Mouse (Mus musculus): ENCODE measurements around the gene Hspb1. TPM values are rescaled to one million over a fixed set of nuclear protein-coding genes. Genes with fewer than 3 reads are reported as not detected.

The Hspb1 gene
- polyA plus RNA-seq, 1 experiment, result 638 TPM

GRCm38 (mm10) chr5:135923901-135924300 lies 36.2 kb downstream of the Hspb1 start:
- no peak overlapping the region for H3K4me3 ChIP-seq (ENCODE audit: insufficient read depth, poor library complexity, severe bottlenecking)
- peaks cover 100% of the 10 kb centered on the region for H3K79me2 ChIP-seq (ENCODE audit: control insufficient read depth, insufficient read depth)
- no peak overlapping the region for H3ac ChIP-seq (ENCODE audit: control insufficient read depth, insufficient read length, low read depth)
- H3K79me3 ChIP-seq (ENCODE audit: low read depth), result peaks cover 93% of the 10 kb centered on the region
- no peak for TF ChIP-seq FOSL1 (IDR thresholded peaks at IDR 0.05; ENCODE audit: insufficient read depth, low read length, poor library complexity, severe bottlenecking)
- no peak for TF ChIP-seq MAX (IDR thresholded peaks at IDR 0.05)
- no peak for TF ChIP-seq CTCF (IDR thresholded peaks at IDR 0.05; ENCODE audit: control insufficient read depth, insufficient read depth, insufficient read length)
- TF ChIP-seq USF1 (IDR thresholded peaks at IDR 0.05; ENCODE audit: low read depth), result no peak
- TF ChIP-seq MYOD1 (IDR thresholded peaks at IDR 0.05; ENCODE audit: control insufficient read depth, insufficient read length, low read depth), result no peak
- TF ChIP-seq CEBPB (IDR thresholded peaks at IDR 0.05; ENCODE audit: low read depth), result no peak
- TF ChIP-seq MYOG (IDR thresholded peaks at IDR 0.05; ENCODE audit: control insufficient read depth, extremely low read depth, insufficient read length), result no peak
- peaks cover 93% of the 10 kb centered on the region for H3K36me3 ChIP-seq (ENCODE audit: control insufficient read depth, insufficient read depth)
- no peaks in the 10 kb centered on the region for H3K27me3 ChIP-seq (ENCODE audit: control insufficient read depth, insufficient read depth, insufficient read length)

- peaks cover 96% of the 10 kb centered on the region for H3K79me2 ChIP-seq (ENCODE audit: control insufficient read depth, insufficient read depth)
- H3K79me3 ChIP-seq (ENCODE audit: low read depth), result peaks cover 90% of the 10 kb centered on the region
- H3K27me3 ChIP-seq (ENCODE audit: control insufficient read depth, insufficient read depth, insufficient read length), result no peaks in the 10 kb centered on the region
- H3K4me3 ChIP-seq (ENCODE audit: insufficient read depth, poor library complexity, severe bottlenecking), result no peak overlapping the region
- no peak for TF ChIP-seq CTCF (IDR thresholded peaks at IDR 0.05; ENCODE audit: control insufficient read depth, insufficient read depth, insufficient read length)
- no peak for TF ChIP-seq USF1 (IDR thresholded peaks at IDR 0.05; ENCODE audit: low read depth)
- no peak for TF ChIP-seq MYOD1 (IDR thresholded peaks at IDR 0.05; ENCODE audit: control insufficient read depth, insufficient read length, low read depth)
- no peak for TF ChIP-seq FOSL1 (IDR thresholded peaks at IDR 0.05; ENCODE audit: insufficient read depth, low read length, poor library complexity, severe bottlenecking)
- TF ChIP-seq CEBPB (IDR thresholded peaks at IDR 0.05; ENCODE audit: low read depth), result no peak
- TF ChIP-seq MAX (IDR thresholded peaks at IDR 0.05), result no peak
- TF ChIP-seq MYOG (IDR thresholded peaks at IDR 0.05; ENCODE audit: control insufficient read depth, extremely low read depth, insufficient read length), result no peak
- H3K36me3 ChIP-seq (ENCODE audit: control insufficient read depth, insufficient read depth), result peaks cover 75% of the 10 kb centered on the region
- no peak overlapping the region for H3ac ChIP-seq (ENCODE audit: control insufficient read depth, insufficient read length, low read depth)
Measured at GRCm38 (mm10) chr5:135929685-135930424, 42.1 kb downstream of the Hspb1 start.

- H3K79me3 ChIP-seq (ENCODE audit: low read depth), result peaks cover 76% of the 10 kb centered on the region
- H3K36me3 ChIP-seq (ENCODE audit: control insufficient read depth, insufficient read depth), result peaks cover 61% of the 10 kb centered on the region
- peaks cover 79% of the 10 kb centered on the region for H3K79me2 ChIP-seq (ENCODE audit: control insufficient read depth, insufficient read depth)
- H3ac ChIP-seq (ENCODE audit: control insufficient read depth, insufficient read length, low read depth), result no peak overlapping the region
- no peaks in the 10 kb centered on the region for H3K27me3 ChIP-seq (ENCODE audit: control insufficient read depth, insufficient read depth, insufficient read length)
- no peak overlapping the region for H3K4me3 ChIP-seq (ENCODE audit: insufficient read depth, poor library complexity, severe bottlenecking)
- TF ChIP-seq CTCF (IDR thresholded peaks at IDR 0.05; ENCODE audit: control insufficient read depth, insufficient read depth, insufficient read length) (no peak), USF1 (IDR thresholded peaks at IDR 0.05; ENCODE audit: low read depth) (no peak), CEBPB (IDR thresholded peaks at IDR 0.05; ENCODE audit: low read depth) (no peak), MYOG (IDR thresholded peaks at IDR 0.05; ENCODE audit: control insufficient read depth, extremely low read depth, insufficient read length) (no peak), MAX (IDR thresholded peaks at IDR 0.05) (no peak)
Measured at GRCm38 (mm10) chr5:135931526-135931925, 43.8 kb downstream of the Hspb1 start.

GRCm38 (mm10) chr5:135932359-135932758 lies 44.6 kb downstream of the Hspb1 start:
- H3K36me3 ChIP-seq (ENCODE audit: control insufficient read depth, insufficient read depth), result peaks cover 52% of the 10 kb centered on the region
- peak overlapping the region; percentile 94 for H3K4me3 ChIP-seq (ENCODE audit: insufficient read depth, poor library complexity, severe bottlenecking)

DNA sequence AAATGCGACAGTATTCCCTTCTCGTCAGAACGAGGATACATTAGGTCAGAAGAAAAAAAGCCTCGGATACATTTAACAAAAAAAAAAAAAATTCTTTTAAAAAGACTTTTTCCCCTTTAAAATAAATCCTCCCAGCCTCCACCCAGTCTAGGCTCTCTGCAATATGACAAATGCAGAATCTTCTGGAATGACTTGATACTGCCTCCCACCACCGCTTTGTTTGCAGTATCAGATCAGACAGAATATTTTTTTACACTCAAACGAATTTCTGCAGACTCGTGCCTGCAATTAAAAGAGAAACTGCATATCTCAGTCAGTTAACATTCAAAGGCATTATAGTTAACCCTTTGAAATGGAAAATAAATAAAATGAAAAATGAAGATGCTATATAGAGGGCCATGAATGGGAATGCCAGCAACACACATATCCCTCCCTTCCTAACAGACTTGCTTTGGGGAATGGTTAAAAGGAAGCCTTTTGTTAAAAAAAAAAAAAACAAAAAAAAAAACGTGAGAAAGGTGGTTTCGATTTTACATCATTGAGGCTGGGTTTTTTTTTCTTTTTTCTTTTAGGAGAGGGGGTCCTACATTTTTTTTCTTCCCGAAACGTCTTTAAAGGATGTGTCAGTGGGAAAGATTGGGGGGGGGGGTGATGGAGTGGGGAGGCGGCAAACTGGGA lies 45.6 kb downstream of the Hspb1 start:
- Histone ChIP-seq H3K36me3 (ENCODE audit: control insufficient read depth, insufficient read depth) (peaks cover 43% of the 10 kb centered on the region), H3K79me2 (ENCODE audit: control insufficient read depth, insufficient read depth) (peaks cover 61% of the 10 kb centered on the region), H3K79me3 (ENCODE audit: low read depth) (peaks cover 59% of the 10 kb centered on the region), H3ac (ENCODE audit: control insufficient read depth, insufficient read length, low read depth) (peak overlapping the region; percentile 82), H3K4me3 (ENCODE audit: insufficient read depth, poor library complexity, severe bottlenecking) (peak overlapping the region; percentile 94), H3K27me3 (ENCODE audit: control insufficient read depth, insufficient read depth, insufficient read length) (no peaks in the 10 kb centered on the region)
- TF ChIP-seq MYOG (IDR thresholded peaks at IDR 0.05; ENCODE audit: control insufficient read depth, extremely low read depth, insufficient read length), result no peak
- TF ChIP-seq FOSL1 (IDR thresholded peaks at IDR 0.05; ENCODE audit: insufficient read depth, low read length, poor library complexity, severe bottlenecking), result no peak
- TF ChIP-seq CTCF (IDR thresholded peaks at IDR 0.05; ENCODE audit: control insufficient read depth, insufficient read depth, insufficient read length), result no peak
- TF ChIP-seq MAX (IDR thresholded peaks at IDR 0.05), result no peak
- TF ChIP-seq USF1 (IDR thresholded peaks at IDR 0.05; ENCODE audit: low read depth), result no peak
- no peak for TF ChIP-seq MYOD1 (IDR thresholded peaks at IDR 0.05; ENCODE audit: control insufficient read depth, insufficient read length, low read depth)
- TF ChIP-seq CEBPB (IDR thresholded peaks at IDR 0.05; ENCODE audit: low read depth), result no peak

More at GRCm38 (mm10) chr5:135932359-135932758, 44.6 kb downstream of the Hspb1 start:
- TF ChIP-seq FOSL1 (IDR thresholded peaks at IDR 0.05; ENCODE audit: insufficient read depth, low read length, poor library complexity, severe bottlenecking) (no peak), MAX (IDR thresholded peaks at IDR 0.05) (no peak), CEBPB (IDR thresholded peaks at IDR 0.05; ENCODE audit: low read depth) (no peak), USF1 (IDR thresholded peaks at IDR 0.05; ENCODE audit: low read depth) (no peak), MYOD1 (IDR thresholded peaks at IDR 0.05; ENCODE audit: control insufficient read depth, insufficient read length, low read depth) (no peak)
- H3ac ChIP-seq (ENCODE audit: control insufficient read depth, insufficient read length, low read depth), result peak overlapping the region; percentile 24
- peaks cover 68% of the 10 kb centered on the region for H3K79me3 ChIP-seq (ENCODE audit: low read depth)
- H3K79me2 ChIP-seq (ENCODE audit: control insufficient read depth, insufficient read depth), result peaks cover 71% of the 10 kb centered on the region
- no peaks in the 10 kb centered on the region for H3K27me3 ChIP-seq (ENCODE audit: control insufficient read depth, insufficient read depth, insufficient read length)
